Mouse (Mus musculus) adrenal gland, postnatal 25 days (tissue): ENCODE results near the gene Sphk2. TPM values are rescaled to one million over a fixed set of nuclear protein-coding genes. Genes with fewer than 3 reads are reported as not detected.

Source experiments
- DNase-seq: peaks from one replicate; pipeline ENCODE4 v3.0.0; 2021; ENCODE audit warnings: mixed read lengths
- total RNA-seq: library from RNA; stranded (reverse); gene quantifications from 2 replicates; pipeline ENCODE4 v1.2.3, GENCODE M21; 2021

The Sphk2 gene
- total RNA-seq, 1 experiment from 2014 or later, result 42.0 TPM

GRCm38 (mm10) chr7:45710477-45711191 lies 7.2 kb downstream of the Sphk2 start:
- DNase-seq, result no peak

GRCm38 (mm10) chr7:45709677-45710355 lies 8.0 kb downstream of the Sphk2 start:
- no peak for DNase-seq

GRCm38 (mm10) chr7:45709036-45709435 lies 8.8 kb downstream of the Sphk2 start:
- DNase-seq, result no peak

GRCm38 (mm10) chr7:45708221-45708761 lies 9.5 kb downstream of the Sphk2 start:
- no peak for DNase-seq

- peak; percentile 99 for DNase-seq
Observed at GRCm38 (mm10) chr7:45707375-45707967, 10.3 kb downstream of the Sphk2 start.

- peak; percentile 93 for DNase-seq
Observed at GRCm38 (mm10) chr7:45706721-45707241, 11.0 kb downstream of the Sphk2 start.

- DNase-seq, result peak; percentile 85
Observed at GRCm38 (mm10) chr7:45705873-45706281, 11.9 kb downstream of the Sphk2 start.

- no peak for DNase-seq
Observed at GRCm38 (mm10) chr7:45705443-45705864, 12.3 kb downstream of the Sphk2 start.

GRCm38 (mm10) chr7:45704730-45705442 lies 12.9 kb downstream of the Sphk2 start, which contains the start of gene Dbp:
Gene Dbp, plus strand, starts transcription at chr7:45705088.
- peak; percentile 97 for DNase-seq

GRCm38 (mm10) chr7:45704046-45704559 lies 13.7 kb downstream of the Sphk2 start:
- peak; percentile 44 for DNase-seq

- no peak for DNase-seq
Observed at GRCm38 (mm10) chr7:45703521-45704033, 14.2 kb downstream of the Sphk2 start.

- no peak for DNase-seq
Observed at GRCm38 (mm10) chr7:45702809-45703520, 14.8 kb downstream of the Sphk2 start.

GRCm38 (mm10) chr7:45702316-45702715 lies 15.5 kb downstream of the Sphk2 start:
- DNase-seq, result no peak

- no peak for DNase-seq
Observed at GRCm38 (mm10) chr7:45701607-45702006, 16.2 kb downstream of the Sphk2 start.

GRCm38 (mm10) chr7:45701072-45701471 lies 16.7 kb downstream of the Sphk2 start:
- DNase-seq, result no peak

- peak; percentile 64 for DNase-seq
Observed at GRCm38 (mm10) chr7:45700301-45701015, 17.3 kb downstream of the Sphk2 start.

GRCm38 (mm10) chr7:45699523-45700141 lies 18.2 kb downstream of the Sphk2 start, which contains the start of gene Car11:
Gene Car11, plus strand, starts transcription at chr7:45699843.
- DNase-seq, result no peak

GRCm38 (mm10) chr7:45697894-45698293 lies 19.9 kb downstream of the Sphk2 start:
- DNase-seq, result no peak

- DNase-seq, result no peak
Observed at GRCm38 (mm10) chr7:45695098-45695497, 22.7 kb downstream of the Sphk2 start.
